Mouse (Mus musculus): ENCODE measurements at regions not wholly inside any gene's neighbourhood (a gene's known extent, or its start where the extent isn't known, plus 50 kb on each side); places are given as distances from the start of the nearest gene placed in this dataset.
A peak's percentile ranks its signal among the peaks of the same experiment; 100 is the strongest.

- ATAC-seq (replicated peaks; ENCODE audit: low FRiP score, low TSS enrichment, poor library complexity, severe bottlenecking) = no peak
Observed at GRCm38 (mm10) chr9:33611511-33611910, 874.2 kb upstream of the Kirrel3 start.

- ATAC-seq (replicated peaks; ENCODE audit: low FRiP score, low TSS enrichment, poor library complexity, severe bottlenecking) = no peak
Observed at GRCm38 (mm10) chr9:33624378-33624777, 861.3 kb upstream of the Kirrel3 start.

- ATAC-seq (replicated peaks; ENCODE audit: low FRiP score, low TSS enrichment, poor library complexity, severe bottlenecking) = no peak
Observed at GRCm38 (mm10) chr9:33629731-33630473, 855.8 kb upstream of the Kirrel3 start.

- ATAC-seq (replicated peaks; ENCODE audit: low FRiP score, low TSS enrichment, poor library complexity, severe bottlenecking) = no peak
Observed at GRCm38 (mm10) chr9:33662978-33663377, 822.7 kb upstream of the Kirrel3 start.

- ATAC-seq (replicated peaks; ENCODE audit: low FRiP score, low TSS enrichment, poor library complexity, severe bottlenecking) = no peak
Observed at GRCm38 (mm10) chr9:33681129-33681528, 804.6 kb upstream of the Kirrel3 start.

- ATAC-seq (replicated peaks; ENCODE audit: low FRiP score, low TSS enrichment, poor library complexity, severe bottlenecking) = no peak
Observed at GRCm38 (mm10) chr9:33691731-33692130, 794.0 kb upstream of the Kirrel3 start.

GRCm38 (mm10) chr9:33717614-33718013 lies 768.1 kb upstream of the Kirrel3 start:
- ATAC-seq (replicated peaks; ENCODE audit: low FRiP score, low TSS enrichment, poor library complexity, severe bottlenecking) = no peak

GRCm38 (mm10) chr9:33724811-33725210 lies 760.9 kb upstream of the Kirrel3 start:
- ATAC-seq (replicated peaks; ENCODE audit: low FRiP score, low TSS enrichment, poor library complexity, severe bottlenecking) = no peak

- ATAC-seq (replicated peaks; ENCODE audit: low FRiP score, low TSS enrichment, poor library complexity, severe bottlenecking) = 0 out of 2 replicates have a peak, but pooled peaks have one; percentile 26
Observed at GRCm38 (mm10) chr9:33728058-33728457, 757.6 kb upstream of the Kirrel3 start.

- no peak for ATAC-seq (replicated peaks; ENCODE audit: low FRiP score, low TSS enrichment, poor library complexity, severe bottlenecking)
Observed at GRCm38 (mm10) chr9:33760701-33761100, 725.0 kb upstream of the Kirrel3 start.

GRCm38 (mm10) chr9:33766235-33766634 lies 719.5 kb upstream of the Kirrel3 start:
- ATAC-seq (replicated peaks; ENCODE audit: low FRiP score, low TSS enrichment, poor library complexity, severe bottlenecking) = no peak

GRCm38 (mm10) chr9:33769811-33770210 lies 715.9 kb upstream of the Kirrel3 start:
- ATAC-seq (replicated peaks; ENCODE audit: low FRiP score, low TSS enrichment, poor library complexity, severe bottlenecking) = no peak

GRCm38 (mm10) chr9:33774178-33774577 lies 711.5 kb upstream of the Kirrel3 start:
- no peak for ATAC-seq (replicated peaks; ENCODE audit: low FRiP score, low TSS enrichment, poor library complexity, severe bottlenecking)

- ATAC-seq (replicated peaks; ENCODE audit: low FRiP score, low TSS enrichment, poor library complexity, severe bottlenecking) = no peak
Observed at GRCm38 (mm10) chr9:33790617-33791016, 695.1 kb upstream of the Kirrel3 start.

- no peak for ATAC-seq (replicated peaks; ENCODE audit: low FRiP score, low TSS enrichment, poor library complexity, severe bottlenecking)
Observed at GRCm38 (mm10) chr9:33800250-33800649, 685.4 kb upstream of the Kirrel3 start.

GRCm38 (mm10) chr9:33800763-33801162 lies 684.9 kb upstream of the Kirrel3 start:
- no peak for ATAC-seq (replicated peaks; ENCODE audit: low FRiP score, low TSS enrichment, poor library complexity, severe bottlenecking)

- no peak for ATAC-seq (replicated peaks; ENCODE audit: low FRiP score, low TSS enrichment, poor library complexity, severe bottlenecking)
Observed at GRCm38 (mm10) chr9:33814739-33815368, 670.8 kb upstream of the Kirrel3 start.

- no peak for ATAC-seq (replicated peaks; ENCODE audit: low FRiP score, low TSS enrichment, poor library complexity, severe bottlenecking)
Observed at GRCm38 (mm10) chr9:33822574-33823394, 662.9 kb upstream of the Kirrel3 start.

- no peak for ATAC-seq (replicated peaks; ENCODE audit: low FRiP score, low TSS enrichment, poor library complexity, severe bottlenecking)
Observed at GRCm38 (mm10) chr9:33826116-33826515, 659.6 kb upstream of the Kirrel3 start.

- no peak for ATAC-seq (replicated peaks; ENCODE audit: low FRiP score, low TSS enrichment, poor library complexity, severe bottlenecking)
Observed at GRCm38 (mm10) chr9:33827409-33827808, 658.3 kb upstream of the Kirrel3 start.

Data from megakaryocyte-erythroid progenitor cell, adult 5-6 weeks (primary cell).